Mouse (Mus musculus) mesoderm, embryonic 11.5 days (tissue): ENCODE data around the gene Atp1a2.

Source experiments
- DNase-seq: peaks from one replicate; pipeline ENCODE4 v3.0.0-alpha.2; 2012; ENCODE audit warnings: low read depth, low spot score

Gene Atp1a2

GRCm38 (mm10) chr1:172305153-172305552 is 7.3 kb upstream of the Atp1a2 start:
- DNase-seq = no peak

- no peak for DNase-seq
Measured at GRCm38 (mm10) chr1:172304443-172304842, 6.6 kb upstream of the Atp1a2 start.

DNA sequence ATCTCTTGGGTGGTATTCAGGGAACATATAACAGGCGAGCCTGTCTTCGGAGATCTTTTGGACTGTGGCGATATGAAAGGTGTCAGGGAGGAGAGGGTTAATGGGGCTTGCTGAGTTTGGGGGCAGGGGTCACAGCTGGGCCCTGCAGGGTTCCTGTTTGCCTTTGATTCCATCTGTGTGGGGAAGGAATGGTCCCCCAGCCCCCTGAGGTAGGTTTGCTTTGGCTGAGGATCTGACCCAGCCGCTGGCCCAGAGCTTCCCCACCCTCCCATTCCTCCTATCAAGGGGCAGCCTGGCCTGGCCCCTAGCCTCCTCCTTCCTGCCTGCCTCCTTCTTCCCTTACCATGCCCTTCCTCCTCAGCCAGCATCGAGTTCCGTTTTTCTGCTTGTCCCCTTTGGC is 5.0 kb upstream of the Atp1a2 start:
- DNase-seq = no peak

- no peak for DNase-seq
Measured at GRCm38 (mm10) chr1:172302311-172302710, 4.4 kb upstream of the Atp1a2 start.

- DNase-seq = peak; percentile 58
Measured at GRCm38 (mm10) chr1:172301180-172301579, 3.3 kb upstream of the Atp1a2 start.

DNA sequence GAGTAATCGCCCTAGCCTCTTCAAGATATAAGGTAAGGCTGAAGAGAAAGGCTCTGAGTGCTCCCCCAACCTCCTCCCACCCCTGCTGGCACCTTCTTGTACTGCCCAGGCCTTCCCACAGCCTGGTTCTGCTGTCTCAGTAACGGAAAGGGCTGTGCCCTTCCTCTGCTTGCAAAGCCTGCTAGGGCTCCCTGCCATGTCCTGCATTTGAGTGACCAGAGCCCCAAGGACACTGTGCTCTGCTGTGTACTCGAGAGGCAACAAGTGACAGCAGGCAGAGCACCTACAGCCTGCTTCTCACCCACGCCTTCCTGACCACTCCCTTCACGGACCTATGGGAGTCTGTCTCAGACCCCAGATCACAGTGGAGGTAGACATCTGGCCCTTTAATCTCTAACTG is 2.4 kb upstream of the Atp1a2 start:
- DNase-seq = no peak

GRCm38 (mm10) chr1:172299528-172299927 is 1.7 kb upstream of the Atp1a2 start:
- no peak for DNase-seq

GRCm38 (mm10) chr1:172296816-172297510 is 901 bp downstream of the Atp1a2 start:
- DNase-seq = no peak

DNA sequence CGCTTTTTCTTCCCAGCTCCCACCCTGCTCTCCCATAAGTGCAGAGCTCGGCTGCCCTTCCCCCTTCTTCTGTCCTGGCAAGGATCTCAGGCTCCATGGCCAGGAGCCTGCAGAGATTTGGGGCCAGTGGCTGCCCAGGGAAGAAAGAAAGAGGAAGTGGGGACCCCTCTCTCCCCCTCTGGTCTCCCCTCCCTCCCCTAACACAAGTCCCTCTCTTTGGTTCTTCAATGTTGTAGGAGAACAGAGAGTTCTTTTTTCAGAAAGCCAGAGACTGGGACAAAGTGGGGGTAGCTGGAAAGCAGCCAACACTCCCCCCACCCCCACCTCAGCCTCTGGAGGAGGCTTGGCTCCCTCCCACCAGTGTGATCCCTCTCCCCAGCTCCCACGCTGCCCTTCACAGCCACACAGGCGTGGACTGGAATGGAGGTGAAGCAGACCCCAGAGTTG is 2.1 kb downstream of the Atp1a2 start:
- no peak for DNase-seq

GRCm38 (mm10) chr1:172293449-172293848 is 4.4 kb downstream of the Atp1a2 start:
- no peak for DNase-seq

DNA sequence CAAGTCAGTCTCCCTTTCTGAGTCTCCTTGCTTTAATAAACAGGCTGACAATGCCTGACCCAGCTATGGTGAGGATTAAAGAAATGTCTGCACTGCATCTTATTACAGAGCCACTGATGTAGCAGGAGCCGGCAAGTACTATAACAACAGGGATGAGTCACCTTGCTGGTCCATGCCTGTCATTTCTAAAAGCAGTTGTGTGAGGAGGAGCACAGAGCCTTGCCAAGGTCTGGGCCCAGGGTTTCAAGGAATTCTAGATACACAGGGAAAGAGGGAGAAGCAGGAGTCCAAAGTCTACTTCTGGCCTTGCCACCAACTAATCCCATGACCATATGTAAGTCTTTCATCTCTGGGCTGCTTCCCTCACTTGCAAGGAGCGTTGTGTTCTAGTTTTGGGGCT is 5.0 kb downstream of the Atp1a2 start:
- no peak for DNase-seq

DNA sequence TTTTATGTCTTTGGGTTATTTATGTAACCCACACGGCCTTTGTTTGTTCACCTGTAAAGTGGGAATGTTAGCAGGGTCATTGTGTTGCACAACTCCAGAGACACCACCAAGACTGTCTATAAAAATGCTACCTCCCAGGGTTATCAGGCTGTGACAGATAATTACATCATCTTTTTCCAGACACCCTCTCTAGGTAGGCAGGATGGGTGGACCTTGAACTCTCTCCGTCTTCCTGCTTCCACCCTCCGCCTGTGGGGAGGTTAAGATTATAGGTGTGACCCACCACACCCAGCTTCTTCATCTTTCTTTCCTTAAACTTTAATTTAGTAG is 8.3 kb downstream of the Atp1a2 start:
- no peak for DNase-seq

GRCm38 (mm10) chr1:172288900-172289616 is 8.8 kb downstream of the Atp1a2 start:
- no peak for DNase-seq

GRCm38 (mm10) chr1:172286740-172287139 is 11.1 kb downstream of the Atp1a2 start:
- DNase-seq = no peak

- DNase-seq = no peak
Measured at GRCm38 (mm10) chr1:172284221-172284620, 13.6 kb downstream of the Atp1a2 start.

DNA sequence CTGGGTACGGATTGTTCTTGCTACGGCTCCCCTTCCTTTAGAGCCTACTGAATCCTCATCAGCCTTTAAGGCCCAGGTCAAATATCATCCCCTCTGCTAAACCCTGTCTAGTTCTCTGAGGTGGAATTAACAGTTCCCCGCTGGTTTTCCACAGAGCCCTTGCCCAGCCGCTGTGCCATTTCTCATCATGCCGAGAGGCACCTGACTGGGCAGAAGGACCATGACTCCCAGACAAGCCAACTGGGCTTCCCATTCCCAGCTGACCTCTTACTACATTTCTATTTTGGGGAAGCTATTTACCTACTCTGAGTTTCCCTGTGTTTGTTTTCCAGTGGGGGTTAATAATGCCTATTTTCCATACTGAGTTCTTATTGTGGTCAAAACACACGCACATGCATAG is 14.8 kb downstream of the Atp1a2 start:
- DNase-seq = no peak

DNA sequence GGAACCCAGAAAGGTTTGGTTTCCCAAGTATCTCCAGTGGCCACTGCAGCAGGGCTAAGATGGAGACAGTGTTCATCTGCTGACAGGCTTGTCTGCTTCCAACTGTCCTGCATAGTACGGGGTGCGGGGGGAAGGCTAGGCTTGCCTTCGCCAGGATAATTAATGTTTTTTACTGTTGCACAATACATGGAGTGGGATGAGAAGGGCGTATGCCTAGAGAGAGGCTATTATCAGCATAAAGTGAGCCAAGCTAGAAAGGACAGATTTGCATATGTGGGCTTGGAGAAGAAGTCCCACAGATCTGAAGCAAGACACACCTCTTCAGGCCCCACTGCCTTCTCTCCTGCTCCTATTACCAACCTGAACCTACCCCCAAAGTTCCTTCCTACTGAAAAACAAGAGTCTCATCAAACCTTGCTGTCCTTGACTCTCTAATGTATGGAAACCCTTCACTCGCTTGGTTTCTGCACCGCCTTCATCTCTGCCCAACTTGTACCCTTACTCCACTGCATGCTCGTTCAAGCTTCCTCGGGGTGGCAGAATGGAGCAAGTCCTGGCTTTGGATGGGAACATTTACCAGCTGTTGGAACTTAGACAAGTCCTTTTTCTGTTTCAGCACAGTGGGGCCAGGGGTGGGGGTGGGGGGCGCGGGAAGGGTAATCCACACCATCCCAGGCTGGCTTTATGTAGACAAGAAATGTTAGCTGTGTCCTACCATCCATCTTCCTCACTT is 16.2 kb downstream of the Atp1a2 start:
- no peak for DNase-seq

DNA sequence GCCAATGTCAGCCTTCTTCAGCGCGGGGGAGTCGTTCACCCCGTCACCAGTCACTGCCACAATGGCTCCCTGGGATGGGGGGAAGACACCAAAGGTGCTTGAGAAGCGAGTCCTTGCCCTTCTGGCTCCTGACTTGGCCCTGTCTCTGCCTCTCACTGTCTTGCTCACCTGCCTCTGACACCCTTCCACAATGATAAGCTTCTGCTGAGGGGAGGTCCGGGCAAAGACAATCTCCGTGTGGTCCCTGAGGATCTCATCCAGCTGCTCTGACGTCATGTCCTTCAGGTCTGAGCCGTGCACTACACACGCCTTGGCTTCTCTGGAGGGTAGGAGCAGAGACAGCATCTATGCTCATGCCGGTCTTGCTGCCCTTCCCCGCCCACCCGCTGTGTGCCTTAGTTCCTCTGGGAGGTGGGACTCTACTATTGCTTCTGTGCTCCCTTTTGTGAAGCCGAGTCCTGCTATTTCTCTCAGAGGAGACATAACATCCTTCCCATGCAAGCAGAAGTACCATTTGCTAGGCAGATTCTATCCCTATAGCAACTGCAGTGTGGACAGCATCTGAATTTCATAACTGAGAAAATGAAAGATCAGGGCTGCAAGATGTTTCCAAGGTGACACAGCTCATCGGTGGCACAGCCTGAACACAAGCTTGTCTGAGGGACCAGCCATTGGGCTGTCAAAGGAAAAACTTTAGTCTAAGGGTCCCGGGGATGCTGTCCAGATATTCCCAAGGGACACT is 17.9 kb downstream of the Atp1a2 start:
- DNase-seq = no peak

DNA sequence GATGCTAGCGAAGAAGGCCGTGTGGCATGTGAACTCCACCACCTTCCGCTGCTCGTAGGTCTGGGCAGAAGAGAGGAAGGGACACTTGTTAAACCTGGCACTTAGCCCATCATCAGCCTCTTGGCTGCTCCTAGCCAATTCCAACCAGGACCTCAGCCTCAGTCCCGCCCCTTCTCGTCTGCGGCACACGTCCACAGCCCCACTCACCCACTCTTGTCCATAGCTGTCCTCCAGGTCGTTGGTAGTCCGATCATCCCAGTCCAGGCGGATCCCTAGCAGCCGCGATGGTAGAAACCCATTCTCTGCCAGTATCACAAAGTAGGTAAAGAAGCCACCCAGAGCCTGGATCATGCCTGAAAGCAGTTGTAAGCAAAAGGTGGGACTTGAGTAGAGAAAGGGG is 19.5 kb downstream of the Atp1a2 start:
- DNase-seq = no peak

GRCm38 (mm10) chr1:172277172-172277571 is 20.7 kb downstream of the Atp1a2 start:
- no peak for DNase-seq

DNA sequence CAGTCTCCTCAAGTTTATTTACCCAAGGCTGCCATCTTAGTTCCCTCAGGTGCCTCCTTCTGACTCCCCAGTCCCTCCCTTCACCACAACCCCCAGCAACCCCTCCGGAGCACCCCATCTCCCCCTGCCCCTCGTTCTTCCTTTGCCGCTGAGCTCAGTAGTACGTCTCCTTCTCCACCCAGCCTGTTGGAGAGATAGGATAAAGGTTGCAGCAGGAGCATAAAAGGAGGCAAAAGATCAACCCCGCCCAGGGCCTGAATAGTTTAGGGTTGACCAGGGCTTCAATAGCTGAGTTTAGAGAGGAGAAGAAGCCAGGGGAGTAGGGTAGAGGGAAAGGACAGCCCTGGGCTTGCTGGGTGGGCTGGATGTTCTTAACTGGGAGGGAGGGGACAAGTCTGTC is 23.3 kb downstream of the Atp1a2 start:
- DNase-seq = no peak

DNA sequence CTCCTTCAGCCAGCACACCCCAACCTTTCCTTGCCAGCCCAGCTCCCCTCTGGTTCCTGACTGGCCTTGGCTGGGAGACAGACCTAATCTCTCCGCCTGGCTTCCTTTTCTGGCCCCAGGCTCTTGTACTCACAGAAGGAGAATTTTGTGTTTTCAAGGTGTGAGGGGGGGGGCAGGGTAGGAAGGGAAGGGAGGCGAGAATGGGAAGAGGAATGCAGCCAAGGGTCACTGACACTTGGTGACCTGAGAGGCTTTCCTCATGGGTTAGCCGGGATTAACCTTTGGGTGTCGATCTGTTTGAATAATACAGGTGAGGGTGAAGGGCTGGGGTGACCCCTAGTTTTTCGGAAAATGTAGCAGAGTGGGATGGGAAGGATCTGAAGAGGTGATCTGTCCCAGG is 23.7 kb downstream of the Atp1a2 start:
- no peak for DNase-seq
